Mouse (Mus musculus): ENCODE measurements at regions not wholly inside any gene's neighbourhood (a gene's known extent, or its start where the extent isn't known, plus 50 kb on each side); places are given as distances from the start of the nearest gene placed in this dataset.

DNA sequence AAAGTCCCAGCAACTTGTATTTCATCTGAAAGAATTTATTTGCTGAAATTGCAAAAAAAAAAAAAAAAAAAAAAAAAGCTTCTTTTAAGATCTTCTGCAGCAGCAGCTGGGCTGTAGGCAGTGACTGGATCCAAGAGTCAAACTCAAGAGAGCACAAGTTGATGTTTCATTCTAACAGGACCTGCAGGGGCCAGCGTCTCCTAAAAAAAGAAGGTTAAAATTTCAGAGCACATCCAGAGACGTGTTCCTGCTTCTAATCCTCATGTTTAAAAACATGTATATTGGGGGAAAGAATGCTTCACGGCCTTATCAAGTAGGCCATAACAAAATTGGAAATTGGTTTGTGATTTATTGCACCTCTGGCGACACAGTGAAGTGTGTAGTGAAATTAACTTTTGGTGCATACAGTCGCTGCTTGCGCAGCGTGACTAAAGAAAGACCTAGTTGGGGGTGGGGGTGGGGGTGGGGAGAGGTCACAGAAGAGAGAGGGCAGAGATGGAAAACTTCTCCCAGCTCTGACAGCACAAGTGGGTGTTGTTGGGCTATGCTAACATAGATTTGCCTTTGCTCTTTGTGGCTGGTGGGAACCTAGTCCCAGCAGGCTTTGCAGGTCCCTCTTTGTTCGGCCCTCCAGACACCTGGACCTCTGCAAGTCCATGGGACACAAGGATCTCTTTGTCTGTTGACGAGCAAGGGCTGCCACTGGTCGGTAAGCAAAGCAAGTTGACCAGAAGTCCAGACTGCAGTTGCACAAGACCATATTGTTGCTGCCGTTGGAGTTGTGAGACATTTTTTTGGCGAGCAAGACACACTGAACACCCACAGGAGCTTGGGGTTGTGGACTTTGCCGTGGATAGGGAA lies 155.7 kb upstream of the Slc30a5 start:
- Histone ChIP-seq H3K9me3 (replicated peaks; ENCODE audit: low read length) (peaks cover 2% of the 10 kb centered on the region), H3K79me2 (replicated peaks; ENCODE audit: control insufficient read depth, extremely low read depth, insufficient read depth, poor library complexity, severe bottlenecking) (no peaks in the 10 kb centered on the region), H3K27ac (ENCODE audit: insufficient read depth, low read depth) (no peak overlapping the region), H3K9ac (ENCODE audit: insufficient read depth, low read depth) (no peak overlapping the region), H3K27me3 (replicated peaks) (no peaks in the 10 kb centered on the region), H3K4me3 (replicated peaks in 1 of 3; ENCODE audit: low read depth in 2 of 3, low read length in 2 of 3, poor library complexity in 1 of 3) (no peak overlapping the region), H3K4me1 (ENCODE audit: control insufficient read depth in 1 of 2, insufficient read depth in 2 of 2) (peaks cover 0 to 8% of the 10 kb centered on the region in 2 experiments; a peak in 1 of 4 replicates), H3K36me3 (replicated peaks in 1 of 2; ENCODE audit: control insufficient read depth in 1 of 2, insufficient read depth in 1 of 2, low read length in 1 of 2) (no peaks in the 10 kb centered on the region), H3K4me2 (ENCODE audit: insufficient read depth, low read depth, poor library complexity, severe bottlenecking) (no peak overlapping the region)
- dilution Hi-C loops (cut with MboI; ENCODE audit: extremely low pct_ligation_motif_present, extremely low pct_unique_long_range_greater_than_20kb, low sequenced_read_pairs) (no loop called here), in situ Hi-C loops (cut with MboI; ENCODE audit: low pct_ligation_motif_present, low pct_unique_long_range_greater_than_20kb, low sequenced_read_pairs) (no loop called here)
- DNase-seq (ENCODE audit: extremely low read depth): no peak
- TF ChIP-seq RCOR1 (conservative IDR thresholded peaks at IDR 0.05; ENCODE audit: low read depth, low read length): no peak
- TF ChIP-seq MAFK (IDR thresholded peaks at IDR 0.05; ENCODE audit: insufficient replicate concordance, low read length): 0 out of 2 replicates have a peak, but pooled peaks have one; percentile 31

DNA sequence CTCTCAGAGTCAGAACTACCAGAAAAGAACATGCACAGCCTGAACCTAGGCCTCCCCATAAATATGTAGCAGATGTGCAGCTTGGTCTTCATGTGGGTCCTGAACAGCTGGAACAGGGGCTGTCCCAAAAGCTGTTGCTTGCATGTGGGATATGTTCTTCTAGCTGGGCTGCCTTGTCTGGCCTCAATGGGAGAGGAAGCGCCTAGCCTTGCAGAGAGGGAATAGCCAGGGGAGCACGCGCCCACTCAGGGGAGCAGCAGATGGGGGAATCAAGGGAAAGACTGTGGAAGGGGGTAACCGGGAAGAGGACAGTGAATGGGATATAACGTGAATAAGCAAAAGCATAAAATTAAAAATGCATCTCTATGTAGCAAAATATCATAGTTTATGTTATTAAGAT lies 154.9 kb upstream of the Slc30a5 start:
- no peaks in the 10 kb centered on the region for H3K79me2 ChIP-seq (replicated peaks; ENCODE audit: control insufficient read depth, extremely low read depth, insufficient read depth, poor library complexity, severe bottlenecking)
- peaks cover 2% of the 10 kb centered on the region for H3K9me3 ChIP-seq (replicated peaks; ENCODE audit: low read length)
- H3K4me3 ChIP-seq (replicated peaks in 1 of 3; ENCODE audit: low read depth in 2 of 3, low read length in 2 of 3, poor library complexity in 1 of 3): no peak overlapping the region
- no peak overlapping the region for H3K9ac ChIP-seq (ENCODE audit: insufficient read depth, low read depth)
- DNase-seq (ENCODE audit: extremely low read depth): peak; percentile 5
- H3K4me2 ChIP-seq (ENCODE audit: insufficient read depth, low read depth, poor library complexity, severe bottlenecking): no peak overlapping the region
- H3K36me3 ChIP-seq (replicated peaks in 1 of 2; ENCODE audit: control insufficient read depth in 1 of 2, insufficient read depth in 1 of 2, low read length in 1 of 2): no peaks in the 10 kb centered on the region
- in situ Hi-C loops (cut with MboI; ENCODE audit: low pct_ligation_motif_present, low pct_unique_long_range_greater_than_20kb, low sequenced_read_pairs) (no loop called here), dilution Hi-C loops (cut with MboI; ENCODE audit: extremely low pct_ligation_motif_present, extremely low pct_unique_long_range_greater_than_20kb, low sequenced_read_pairs) (no loop called here)
- TF ChIP-seq ELF1 (IDR thresholded peaks at IDR 0.05; ENCODE audit: low read depth, low read length): no peak
- no peak for TF ChIP-seq HCFC1 (IDR thresholded peaks at IDR 0.05; ENCODE audit: low read depth, low read length)
- TF ChIP-seq NELFE (IDR thresholded peaks at IDR 0.05; ENCODE audit: low read depth, low read length): no peak
- peaks cover 0 to 8% of the 10 kb centered on the region in 2 experiments; a peak in 1 of 4 replicates for H3K4me1 ChIP-seq (ENCODE audit: control insufficient read depth in 1 of 2, insufficient read depth in 2 of 2)
- H3K27ac ChIP-seq (ENCODE audit: insufficient read depth, low read depth): no peak overlapping the region
- no peaks in the 10 kb centered on the region for H3K27me3 ChIP-seq (replicated peaks)

DNA sequence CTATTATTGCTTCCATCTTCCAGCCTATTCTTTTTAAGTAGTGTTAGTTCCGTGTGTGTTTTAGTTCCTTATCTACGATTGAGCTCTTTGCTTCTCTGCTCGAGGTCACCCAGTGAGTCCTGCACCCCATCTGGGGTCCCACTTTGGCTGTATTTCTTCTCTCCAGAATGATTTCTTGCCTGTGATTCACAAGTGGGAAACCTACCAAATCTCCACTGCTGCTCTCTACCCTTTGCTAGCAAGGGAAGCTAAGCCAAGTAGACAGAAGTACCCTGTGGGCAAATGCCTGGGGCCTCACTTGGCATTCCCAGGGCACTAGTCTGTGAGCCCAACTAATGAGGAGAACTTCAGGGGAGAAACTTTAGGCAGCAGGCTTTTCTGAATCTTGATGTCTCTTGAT lies 142.5 kb upstream of the Slc30a5 start:
- Histone ChIP-seq H3K27me3 (replicated peaks) (no peaks in the 10 kb centered on the region), H3K4me3 (replicated peaks in 1 of 3; ENCODE audit: low read depth in 2 of 3, low read length in 2 of 3, poor library complexity in 1 of 3) (no peak overlapping the region), H3K36me3 (replicated peaks in 1 of 2; ENCODE audit: control insufficient read depth in 1 of 2, insufficient read depth in 1 of 2, low read length in 1 of 2) (no peaks in the 10 kb centered on the region), H3K79me2 (replicated peaks; ENCODE audit: control insufficient read depth, extremely low read depth, insufficient read depth, poor library complexity, severe bottlenecking) (no peaks in the 10 kb centered on the region), H3K27ac (ENCODE audit: insufficient read depth, low read depth) (no peak overlapping the region), H3K9ac (ENCODE audit: insufficient read depth, low read depth) (no peak overlapping the region), H3K4me1 (ENCODE audit: control insufficient read depth in 1 of 2, insufficient read depth in 2 of 2) (no peaks in the 10 kb centered on the region), H3K9me3 (replicated peaks; ENCODE audit: low read length) (no peaks in the 10 kb centered on the region), H3K4me2 (ENCODE audit: insufficient read depth, low read depth, poor library complexity, severe bottlenecking) (no peak overlapping the region)
- in situ Hi-C loops (cut with MboI; ENCODE audit: low pct_ligation_motif_present, low pct_unique_long_range_greater_than_20kb, low sequenced_read_pairs): no loop called here
- dilution Hi-C loops (cut with MboI; ENCODE audit: extremely low pct_ligation_motif_present, extremely low pct_unique_long_range_greater_than_20kb, low sequenced_read_pairs): no loop called here
- no peak for DNase-seq (ENCODE audit: extremely low read depth)
- TF ChIP-seq MAFK (IDR thresholded peaks at IDR 0.05; ENCODE audit: insufficient replicate concordance, low read length): no peak
- TF ChIP-seq EP300 (IDR thresholded peaks at IDR 0.05; ENCODE audit: low read length): no peak
- TF ChIP-seq NELFE (IDR thresholded peaks at IDR 0.05; ENCODE audit: low read depth, low read length): no peak
- TF ChIP-seq UBTF (IDR thresholded peaks at IDR 0.05; ENCODE audit: low read depth, low read length): no peak
- no peak for TF ChIP-seq POLR2AphosphoS2 (IDR thresholded peaks at IDR 0.05; ENCODE audit: low read depth, low read length)
- TF ChIP-seq PAX5 (IDR thresholded peaks at IDR 0.05; ENCODE audit: low read length): no peak
- no peak for TF ChIP-seq JUND (conservative IDR thresholded peaks at IDR 0.05; ENCODE audit: low read depth, low read length)
- no peak for TF ChIP-seq ZKSCAN1 (IDR thresholded peaks at IDR 0.05; ENCODE audit: borderline replicate concordance, low read depth, low read length)
- TF ChIP-seq ZMIZ1 (IDR thresholded peaks at IDR 0.05; ENCODE audit: low read depth, low read length): no peak
- no peak for TF ChIP-seq NRF1 (IDR thresholded peaks at IDR 0.05; ENCODE audit: low read depth, low read length)

All from CH12.LX (cell line).